Mouse (Mus musculus): ENCODE results near the gene Rundc3a. TPM values are rescaled to one million over a fixed set of nuclear protein-coding genes. Genes with fewer than 3 reads are reported as not detected.
A peak's percentile ranks its signal among the peaks of the same experiment; 100 is the strongest.

The Rundc3a gene
- total RNA-seq, 2 experiments from 2014 or later: not detected

GRCm38 (mm10) chr11:102445264-102445890 is 52.2 kb downstream of the Rundc3a start:
- ATAC-seq (replicated peaks; ENCODE audit: poor library complexity, severe bottlenecking): no peak

- ATAC-seq (replicated peaks; ENCODE audit: poor library complexity, severe bottlenecking): no peak
Measured at GRCm38 (mm10) chr11:102445891-102446361, 52.7 kb downstream of the Rundc3a start.

DNA sequence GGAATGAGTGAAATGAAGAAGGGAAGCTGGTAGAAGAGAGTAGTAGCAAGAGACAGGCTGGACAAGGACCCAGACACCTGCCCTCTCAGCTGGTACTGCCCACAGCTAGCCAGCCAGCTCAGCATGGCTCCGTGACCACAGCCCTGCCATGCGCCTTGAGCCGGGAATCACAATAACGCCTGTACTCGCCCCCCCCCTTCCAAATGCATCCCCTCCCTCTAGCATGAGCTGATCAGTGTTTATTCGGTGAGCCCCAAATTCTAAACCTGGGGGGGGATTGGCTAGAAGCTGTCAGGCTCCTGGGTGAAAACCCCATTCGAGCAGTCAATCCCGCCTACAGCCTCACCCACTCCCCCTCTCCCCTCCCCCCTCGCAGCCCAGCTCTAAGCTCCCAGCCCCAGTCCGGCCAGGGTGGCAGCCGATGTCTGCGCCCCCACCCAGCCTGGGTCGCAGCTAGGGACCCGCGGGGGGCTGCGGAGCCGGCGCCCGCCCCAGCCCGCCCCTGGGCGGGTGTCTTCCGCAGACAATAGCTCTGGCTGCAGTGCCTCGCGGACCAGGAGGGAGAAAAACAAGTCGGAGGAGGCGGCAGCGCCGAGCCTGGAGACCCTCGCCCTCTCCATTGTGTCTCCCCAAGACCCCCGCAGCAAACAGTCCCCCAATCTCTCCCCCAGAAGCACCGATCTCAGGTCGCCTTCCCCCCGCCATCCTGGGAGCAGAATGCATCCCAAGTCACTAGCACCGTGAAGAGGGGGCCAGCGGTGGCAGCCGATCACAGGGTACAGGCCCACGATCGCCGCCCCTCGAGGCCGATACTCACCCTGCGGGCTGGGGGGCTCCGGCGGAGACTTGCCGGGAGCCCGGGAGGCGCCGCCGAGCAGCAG is 53.6 kb downstream of the Rundc3a start:
- ATAC-seq (replicated peaks; ENCODE audit: poor library complexity, severe bottlenecking): no peak

- ATAC-seq (replicated peaks; ENCODE audit: poor library complexity, severe bottlenecking): peak; percentile 72
Measured at GRCm38 (mm10) chr11:102447497-102447896, 54.3 kb downstream of the Rundc3a start, which contains the start of gene Fam171a2. TSS of gene Fam171a2 (minus strand) at chr11:102447682.

- no peak for ATAC-seq (replicated peaks; ENCODE audit: poor library complexity, severe bottlenecking)
Measured at GRCm38 (mm10) chr11:102448327-102448726, 55.1 kb downstream of the Rundc3a start.

DNA sequence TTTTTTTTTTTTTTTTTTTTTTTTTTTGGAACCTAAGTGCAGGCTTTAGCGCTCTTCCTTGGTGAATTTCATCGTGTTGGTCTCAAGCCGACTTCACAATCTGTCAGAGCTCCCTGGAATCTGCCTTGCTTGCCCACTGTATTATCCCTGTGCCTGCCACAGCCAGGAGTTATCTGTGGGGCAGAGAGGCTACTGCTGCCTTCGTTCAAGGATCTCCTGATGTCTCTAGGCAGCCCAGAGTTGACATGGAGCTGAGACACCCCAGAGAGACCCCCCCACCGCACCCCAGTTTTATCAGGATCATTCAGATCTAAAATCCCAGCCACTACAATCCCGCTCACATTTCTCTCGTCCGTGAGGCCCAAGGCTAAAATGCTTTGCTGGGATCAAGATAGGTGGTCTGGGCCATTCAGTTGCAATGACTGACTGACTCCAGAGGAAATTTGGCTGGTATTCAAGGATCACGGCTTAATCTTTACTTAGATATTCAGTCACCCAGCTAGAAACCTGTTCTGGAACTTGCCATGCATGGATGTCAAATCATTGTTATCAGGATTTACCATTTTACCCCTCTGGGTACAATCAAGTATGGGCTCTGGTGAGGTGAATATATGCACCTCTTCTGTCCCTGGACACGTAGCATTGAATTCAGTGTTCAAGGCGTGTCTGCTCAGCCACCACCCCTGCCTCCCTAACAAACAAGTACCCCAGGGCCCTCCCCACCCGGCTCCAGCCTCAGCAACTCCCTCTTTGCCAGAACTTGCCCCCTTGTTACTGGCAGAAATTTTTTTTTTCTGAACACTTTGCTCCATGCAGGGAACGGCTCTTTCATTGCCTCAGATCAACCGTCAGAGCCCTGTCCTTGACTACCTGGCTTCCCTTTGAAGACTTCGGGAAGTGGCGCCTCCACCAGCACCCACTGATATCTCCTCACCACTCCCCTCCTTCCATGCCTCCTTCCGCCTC is 56.1 kb downstream of the Rundc3a start:
- no peak for ATAC-seq (replicated peaks; ENCODE audit: poor library complexity, severe bottlenecking)

Other genes with a start within 250 kb of the Rundc3a start
- not detected in 2 replicates for gene Nags, start 247.9 kb upstream of the Rundc3a start, total RNA-seq (2014; fragmentation: Nextera tagmentation)
- gene Nags, start 247.9 kb upstream of the Rundc3a start, total RNA-seq (2017): 0.04 TPM in 1 of 2 replicates, not detected in the other
- gene Tmem101, start 237.0 kb upstream of the Rundc3a start, total RNA-seq (2014; fragmentation: Nextera tagmentation): 11.8 and 19.4 TPM in 2 replicates
- 14.8 and 32.0 TPM in 2 replicates for gene Tmem101, start 237.0 kb upstream of the Rundc3a start, total RNA-seq (2017)
- 109 and 123 TPM in 2 replicates for gene Lsm12, start 208.1 kb upstream of the Rundc3a start, total RNA-seq (2014; fragmentation: Nextera tagmentation)
- gene Lsm12, start 208.1 kb upstream of the Rundc3a start, total RNA-seq (2017): 67.6 and 77.7 TPM in 2 replicates
- 144 TPM in 2 replicates for gene G6pc3, start 203.8 kb upstream of the Rundc3a start, total RNA-seq (2014; fragmentation: Nextera tagmentation)
- 61.1 and 61.6 TPM in 2 replicates for gene G6pc3, start 203.8 kb upstream of the Rundc3a start, total RNA-seq (2017)
- 28.5 and 33.5 TPM in 2 replicates for gene Hdac5, start 163.2 kb upstream of the Rundc3a start, total RNA-seq (2014; fragmentation: Nextera tagmentation)
- 15.8 and 26.3 TPM in 2 replicates for gene Hdac5, start 163.2 kb upstream of the Rundc3a start, total RNA-seq (2017)
- gene BC030867, start 144.5 kb upstream of the Rundc3a start, total RNA-seq (2014; fragmentation: Nextera tagmentation): 26.7 and 28.6 TPM in 2 replicates
- gene BC030867, start 144.5 kb upstream of the Rundc3a start, total RNA-seq (2017): 5.6 and 8.6 TPM in 2 replicates
- 1.1 and 3.4 TPM in 2 replicates for gene Asb16, start 124.7 kb upstream of the Rundc3a start, total RNA-seq (2014; fragmentation: Nextera tagmentation)
- 0.17 and 0.31 TPM in 2 replicates for gene Asb16, start 124.7 kb upstream of the Rundc3a start, total RNA-seq (2017)
- gene Tmub2, start 108.5 kb upstream of the Rundc3a start, total RNA-seq (2014; fragmentation: Nextera tagmentation): 22.7 and 34.6 TPM in 2 replicates
- 17.2 and 32.6 TPM in 2 replicates for gene Tmub2, start 108.5 kb upstream of the Rundc3a start, total RNA-seq (2017)
- 20.0 and 28.7 TPM in 2 replicates for gene Atxn7l3, start 96.8 kb upstream of the Rundc3a start, total RNA-seq (2014; fragmentation: Nextera tagmentation)
- gene Atxn7l3, start 96.8 kb upstream of the Rundc3a start, total RNA-seq (2017): 20.0 and 27.1 TPM in 2 replicates
- 56.3 and 73.8 TPM in 2 replicates for gene Ubtf, start 73.7 kb upstream of the Rundc3a start, total RNA-seq (2014; fragmentation: Nextera tagmentation)
- 148 and 164 TPM in 2 replicates for gene Ubtf, start 73.7 kb upstream of the Rundc3a start, total RNA-seq (2017)
- not detected in 2 replicates for gene Slc4a1, start 27.2 kb upstream of the Rundc3a start, total RNA-seq (2014; fragmentation: Nextera tagmentation)
- gene Slc4a1, start 27.2 kb upstream of the Rundc3a start, total RNA-seq (2017): under 0.01 and 1.6 TPM in 2 replicates
- gene Slc25a39, start 14.5 kb downstream of the Rundc3a start, total RNA-seq (2014; fragmentation: Nextera tagmentation): 99.0 and 163 TPM in 2 replicates
- gene Slc25a39, start 14.5 kb downstream of the Rundc3a start, total RNA-seq (2017): 51.4 and 53.9 TPM in 2 replicates
- 110 and 152 TPM in 2 replicates for gene Grn, start 36.9 kb downstream of the Rundc3a start, total RNA-seq (2014; fragmentation: Nextera tagmentation)
- 38.6 and 48.3 TPM in 2 replicates for gene Grn, start 36.9 kb downstream of the Rundc3a start, total RNA-seq (2017)
- not detected in 2 replicates for gene Fam171a2, start 54.3 kb downstream of the Rundc3a start, total RNA-seq (2014; fragmentation: Nextera tagmentation)
- not detected in 2 replicates for gene Fam171a2, start 54.3 kb downstream of the Rundc3a start, total RNA-seq (2017)
- gene Itga2b, start 76.7 kb downstream of the Rundc3a start, total RNA-seq (2014; fragmentation: Nextera tagmentation): 12.4 and 17.1 TPM in 2 replicates
- 14.4 and 14.7 TPM in 2 replicates for gene Itga2b, start 76.7 kb downstream of the Rundc3a start, total RNA-seq (2017)
- gene Gpatch8, start 163.0 kb downstream of the Rundc3a start, total RNA-seq (2014; fragmentation: Nextera tagmentation): 29.3 and 46.4 TPM in 2 replicates
- gene Gpatch8, start 163.0 kb downstream of the Rundc3a start, total RNA-seq (2017): 19.7 and 21.3 TPM in 2 replicates
- not detected in 2 replicates for gene Gm11627, start 186.1 kb downstream of the Rundc3a start, total RNA-seq (2014; fragmentation: Nextera tagmentation)
- gene Gm11627, start 186.1 kb downstream of the Rundc3a start, total RNA-seq (2017): not detected in 2 replicates
- gene Fzd2, start 211.0 kb downstream of the Rundc3a start, total RNA-seq (2014; fragmentation: Nextera tagmentation): not detected in 2 replicates
- not detected in 2 replicates for gene Fzd2, start 211.0 kb downstream of the Rundc3a start, total RNA-seq (2017)